Mouse (Mus musculus) heart, postnatal 0 days (tissue): ENCODE data around the gene Hist2h3c1. TPM values are rescaled to one million over a fixed set of nuclear protein-coding genes. Genes with fewer than 3 reads are reported as not detected.
"Not testable (repeated sequence)": the region's sequence is repeated elsewhere in the genome, so short reads cannot be mapped to it uniquely, and the experiment has no call there.

ENCODE experiments used
- ATAC-seq: fragments of 200-750 bp; cut with Nextera tagmentation; 2 replicates; pipeline ENCODE4 v1.8.0; 2017; ENCODE audit warnings: low read depth, moderate number of reproducible peaks, moderate library complexity; ENCODE audit not compliant: insufficient read depth
- DNase-seq: peaks from one replicate; pipeline ENCODE4 v3.0.0-alpha.2; 2016; ENCODE audit warnings: low spot score
- H3K27ac ChIP-seq: fragments of 300-500 bp; sonication (generic); 2 replicates; pipeline ENCODE4 v1.5.1; 2014; ENCODE audit warnings: low read depth, mild to moderate bottlenecking
- H3K27me3 ChIP-seq: fragments of 300-500 bp; sonication (generic); 2 replicates; pipeline ENCODE4 v1.6.1; 2014; ENCODE audit warnings: low read length, mixed read lengths; ENCODE audit not compliant: control insufficient read depth, insufficient read depth
- H3K36me3 ChIP-seq: fragments of 300-500 bp; sonication (generic); replicated peaks from 2 replicates; pipeline ENCODE4 v1.6.1; 2014; ENCODE audit warnings: low read length, mixed read lengths; ENCODE audit not compliant: control insufficient read depth, insufficient read depth
- H3K4me1 ChIP-seq: fragments of 300-500 bp; sonication (generic); 2 replicates; pipeline ENCODE4 v1.6.1; 2014; ENCODE audit warnings: antibody characterized with exemption; ENCODE audit not compliant: control insufficient read depth, insufficient read depth
- H3K4me2 ChIP-seq: fragments of 300-500 bp; sonication (generic); 2 replicates; pipeline ENCODE4 v1.6.1; 2014; ENCODE audit warnings: low read depth, mild to moderate bottlenecking, low read length, moderate library complexity
- H3K4me3 ChIP-seq: fragments of 300-500 bp; sonication (generic); 2 replicates; pipeline ENCODE4 v1.5.1; 2014; ENCODE audit warnings: low read depth, low read length
- H3K9ac ChIP-seq: fragments of 300-500 bp; sonication (generic); replicated peaks from 2 replicates; pipeline ENCODE4 v1.6.1; 2014; ENCODE audit warnings: low read depth, low read length, mixed read lengths
- H3K9me3 ChIP-seq: fragments of 300-500 bp; sonication (generic); replicated peaks from 2 replicates; pipeline ENCODE4 v1.6.1; 2016; ENCODE audit warnings: low read length; ENCODE audit not compliant: control insufficient read depth
- CTCF ChIP-seq: IDR thresholded peaks from 2 replicates; pipeline ENCODE4 v1.5.1; 2016; ENCODE audit warnings: antibody characterized with exemption, control low read depth, low read depth
- EP300 ChIP-seq: IDR thresholded peaks from 2 replicates; pipeline ENCODE4 v1.6.1; 2016; ENCODE audit warnings: antibody characterized with exemption, low read depth
- WGBS: fragments of 180-500 bp; shearing (Covaris S2); extraction: QIAGEN DNeasy Blood & Tissue Kit; methylation state at CpG from one replicate; pipeline ENCODE4 v1.1.7; 2014; 5-methylcytosine and 5-hydroxymethylcytosine counted together
- microRNA-seq: library from miRNA; unstranded; fragments of <30 nt; microRNA quantifications from one replicate; pipeline ENCODE4, GENCODE M21; 2016
- polyA plus RNA-seq: library from polyadenylated mRNA; unstranded; fragments of >200 nt; fragmentation: Nextera tagmentation; extraction: Ambion mirVana; gene quantifications from 2 replicates; pipeline ENCODE4 v1.2.1, GENCODE M21; 2015
- total RNA-seq: library from RNA; depleted of rRNA; stranded (reverse); fragments of >200 nt; gene quantifications from 2 replicates; pipeline ENCODE4 v1.2.3, GENCODE M21; 2014; ENCODE audit warnings: low replicate concordance; rRNA removed

Hist2h3c1 gene
- total and polyA plus RNA-seq, 2 experiments from 2014 or later: 0.19 TPM; not detected in 1

GRCm38 (mm10) chr3:96289201-96289600, 42.7 kb downstream of the Hist2h3c1 start:
- H3K9me3 ChIP-seq: no peaks in the 10 kb centered on the region
- no peaks in the 10 kb centered on the region for H3K36me3 ChIP-seq
- H3K27ac ChIP-seq: no peak overlapping the region
- DNase-seq: no peak
- H3K9ac ChIP-seq: no peak overlapping the region
- 72% methylated on average over 3 of the region's 3 CpGs for WGBS
- no peak overlapping the region for H3K4me2 ChIP-seq
- H3K4me1 ChIP-seq: no peaks in the 10 kb centered on the region
- ATAC-seq: no peak
- no peak overlapping the region for H3K4me3 ChIP-seq
- no peak for TF ChIP-seq EP300
- no peak for TF ChIP-seq CTCF
- peaks cover 9% of the 10 kb centered on the region; the same call in 1 of the 2 replicates for H3K27me3 ChIP-seq

- WGBS: 79% methylated on average over 3 of the region's 3 CpGs
- DNase-seq, H3K4me3 ChIP-seq, H3K4me1 ChIP-seq, H3K4me2 ChIP-seq, H3K9ac ChIP-seq, H3K9me3 ChIP-seq, H3K27me3 ChIP-seq, H3K36me3 ChIP-seq, ATAC-seq, H3K27ac ChIP-seq: not testable (repeated sequence)
Measured at GRCm38 (mm10) chr3:96290727-96291126, 44.2 kb downstream of the Hist2h3c1 start.

GRCm38 (mm10) chr3:96292641-96293040, 46.2 kb downstream of the Hist2h3c1 start:
- 67% methylated on average over 6 of the region's 6 CpGs for WGBS
- Histone ChIP-seq H3K4me1 (no peaks in the 10 kb centered on the region), H3K9me3 (no peaks in the 10 kb centered on the region), H3K27me3 (no peaks in the 10 kb centered on the region), H3K4me3 (no peak overlapping the region), H3K9ac (no peak overlapping the region), H3K36me3 (no peaks in the 10 kb centered on the region), H3K4me2 (no peak overlapping the region), H3K27ac (no peak overlapping the region)
- no peak for DNase-seq
- TF ChIP-seq CTCF: no peak
- no peak for TF ChIP-seq EP300
- ATAC-seq: no peak

GRCm38 (mm10) chr3:96293368-96293767, 46.9 kb downstream of the Hist2h3c1 start:
- 51% methylated on average over 5 of the region's 5 CpGs for WGBS
- H3K4me1 ChIP-seq: no peaks in the 10 kb centered on the region
- no peak for ATAC-seq
- H3K4me2 ChIP-seq: no peak overlapping the region
- H3K9ac ChIP-seq: no peak overlapping the region
- no peak overlapping the region for H3K4me3 ChIP-seq
- TF ChIP-seq CTCF (no peak), EP300 (no peak)
- H3K36me3 ChIP-seq: no peaks in the 10 kb centered on the region
- H3K27ac ChIP-seq: no peak overlapping the region
- H3K9me3 ChIP-seq: no peaks in the 10 kb centered on the region
- H3K27me3 ChIP-seq: no peaks in the 10 kb centered on the region
- DNase-seq: no peak

GRCm38 (mm10) chr3:96293787-96294186, 47.3 kb downstream of the Hist2h3c1 start, which contains the start of gene Fcgr1:
TSS of gene Fcgr1 (minus strand) at chr3:96293969.
- ATAC-seq: no peak
- WGBS: 75% methylated on average over 4 of the region's 4 CpGs

More at GRCm38 (mm10) chr3:96293787-96294186, 47.3 kb downstream of the Hist2h3c1 start, which contains the start of gene Fcgr1:
- Histone ChIP-seq H3K4me1 (no peaks in the 10 kb centered on the region), H3K36me3 (no peaks in the 10 kb centered on the region), H3K27me3 (no peaks in the 10 kb centered on the region), H3K27ac (no peak within 1 kb of the TSS), H3K4me3 (no peak within 1 kb of the TSS), H3K9me3 (no peaks in the 10 kb centered on the region), H3K4me2 (no peak within 1 kb of the TSS), H3K9ac (no peak within 1 kb of the TSS)
- no peak for DNase-seq
- TF ChIP-seq EP300 (no peak), CTCF (no peak)

Small RNAs within 50 kb of the gene (microRNA-seq; reads per million reads assigned to microRNA genes)
- 0.54 reads per million for gene Gm44492
- not detected for gene Gm47311
- gene Gm47313: not detected

Other genes starting within 250 kb of the Hist2h3c1 start
- gene Vps45, start 188.2 kb upstream of the Hist2h3c1 start, total RNA-seq: 10.5 and 17.3 TPM in 2 replicates
- 42.9 and 49.4 TPM in 2 replicates for gene Vps45, start 188.2 kb upstream of the Hist2h3c1 start, polyA plus RNA-seq
- gene Otud7b, start 142.2 kb upstream of the Hist2h3c1 start, total RNA-seq: 17.6 and 21.9 TPM in 2 replicates
- gene Otud7b, start 142.2 kb upstream of the Hist2h3c1 start, polyA plus RNA-seq: 16.8 and 21.7 TPM in 2 replicates
- gene Mtmr11, start 84.7 kb upstream of the Hist2h3c1 start, total RNA-seq: 4.4 and 18.9 TPM in 2 replicates
- gene Mtmr11, start 84.7 kb upstream of the Hist2h3c1 start, polyA plus RNA-seq: 6.8 and 6.9 TPM in 2 replicates
- gene Sf3b4, start 74.4 kb upstream of the Hist2h3c1 start, total RNA-seq: 34.5 and 41.7 TPM in 2 replicates
- 48.3 and 48.6 TPM in 2 replicates for gene Sf3b4, start 74.4 kb upstream of the Hist2h3c1 start, polyA plus RNA-seq
- 9.8 and 15.4 TPM in 2 replicates for gene Sv2a, start 65.5 kb upstream of the Hist2h3c1 start, total RNA-seq
- gene Sv2a, start 65.5 kb upstream of the Hist2h3c1 start, polyA plus RNA-seq: 10.8 and 11.2 TPM in 2 replicates
- 30.0 and 78.1 TPM in 2 replicates for gene Bola1, start 27.0 kb upstream of the Hist2h3c1 start, total RNA-seq
- 52.4 and 55.3 TPM in 2 replicates for gene Bola1, start 27.0 kb upstream of the Hist2h3c1 start, polyA plus RNA-seq
- 41.6 and 50.4 TPM in 2 replicates for gene Hist2h2ab, start 26.8 kb upstream of the Hist2h3c1 start, total RNA-seq
- gene Hist2h2ab, start 26.8 kb upstream of the Hist2h3c1 start, polyA plus RNA-seq: not detected in 2 replicates
- gene Hist2h2ac, start 25.8 kb upstream of the Hist2h3c1 start, total RNA-seq: 861 and 913 TPM in 2 replicates
- 2.5 and 3.4 TPM in 2 replicates for gene Hist2h2ac, start 25.8 kb upstream of the Hist2h3c1 start, polyA plus RNA-seq
- 13.2 and 22.1 TPM in 2 replicates for gene Hist2h2be, start 25.6 kb upstream of the Hist2h3c1 start, total RNA-seq
- 6.4 and 7.6 TPM in 2 replicates for gene Hist2h2be, start 25.6 kb upstream of the Hist2h3c1 start, polyA plus RNA-seq
- gene Hist2h3c2, start 7.6 kb upstream of the Hist2h3c1 start, total RNA-seq: 551 and 927 TPM in 2 replicates
- 2.3 and 2.6 TPM in 2 replicates for gene Hist2h3c2, start 7.6 kb upstream of the Hist2h3c1 start, polyA plus RNA-seq
- 1,879 and 2,872 TPM in 2 replicates for gene Hist2h2aa2, start 6.4 kb upstream of the Hist2h3c1 start, total RNA-seq
- 101 and 115 TPM in 2 replicates for gene Hist2h2aa2, start 6.4 kb upstream of the Hist2h3c1 start, polyA plus RNA-seq
- 1,660 and 2,559 TPM in 2 replicates for gene Hist2h2aa1, start 1.2 kb upstream of the Hist2h3c1 start, total RNA-seq
- 22.0 and 24.6 TPM in 2 replicates for gene Hist2h2aa1, start 1.2 kb upstream of the Hist2h3c1 start, polyA plus RNA-seq
- 129 and 135 TPM in 2 replicates for gene Hist2h4, start 16.6 kb downstream of the Hist2h3c1 start, total RNA-seq
- gene Hist2h4, start 16.6 kb downstream of the Hist2h3c1 start, polyA plus RNA-seq: 5.4 and 5.9 TPM in 2 replicates
- gene Hist2h3b, start 22.0 kb downstream of the Hist2h3c1 start, total RNA-seq: 1,066 and 1,627 TPM in 2 replicates
- 13.1 and 16.2 TPM in 2 replicates for gene Hist2h3b, start 22.0 kb downstream of the Hist2h3c1 start, polyA plus RNA-seq
- gene Hist2h2bb, start 23.1 kb downstream of the Hist2h3c1 start, total RNA-seq: 225 and 283 TPM in 2 replicates
- 0.59 and 1.7 TPM in 2 replicates for gene Hist2h2bb, start 23.1 kb downstream of the Hist2h3c1 start, polyA plus RNA-seq
- gene Fcgr1, start 47.3 kb downstream of the Hist2h3c1 start, total RNA-seq: 1.1 and 3.0 TPM in 2 replicates
- gene Fcgr1, start 47.3 kb downstream of the Hist2h3c1 start, polyA plus RNA-seq: 1.2 and 1.5 TPM in 2 replicates
- not detected in 2 replicates for gene BC107364, start 205.6 kb downstream of the Hist2h3c1 start, total RNA-seq
- gene BC107364, start 205.6 kb downstream of the Hist2h3c1 start, polyA plus RNA-seq: 0.40 and 0.41 TPM in 2 replicates